Mouse (Mus musculus) liver, embryonic 12.5 days (tissue): ENCODE data around the gene Oas1f. TPM values are rescaled to one million over a fixed set of nuclear protein-coding genes. Genes with fewer than 3 reads are reported as not detected.
"Not testable (repeated sequence)": the region's sequence is repeated elsewhere in the genome, so short reads cannot be mapped to it uniquely, and the experiment has no call there.

Experiments
- ATAC-seq: fragments of 200-750 bp; cut with Nextera tagmentation; 2 replicates; pipeline ENCODE4 v1.8.0; 2017; ENCODE audit warnings: moderate number of reproducible peaks, mild to moderate bottlenecking, moderate library complexity
- H3K27ac ChIP-seq: fragments of 300-500 bp; sonication (generic); 2 replicates; pipeline ENCODE4 v1.5.1; 2016; ENCODE audit warnings: mild to moderate bottlenecking
- H3K27me3 ChIP-seq: fragments of 300-500 bp; sonication (generic); replicated peaks from 2 replicates; pipeline ENCODE4 v1.6.1; 2016; ENCODE audit warnings: mild to moderate bottlenecking, moderate library complexity
- H3K36me3 ChIP-seq: fragments of 300-500 bp; sonication (generic); 2 replicates; pipeline ENCODE4 v1.6.1; 2016; ENCODE audit warnings: mild to moderate bottlenecking, moderate library complexity
- H3K4me1 ChIP-seq: fragments of 300-500 bp; sonication (generic); 2 replicates; pipeline ENCODE4 v1.6.1; 2016
- H3K4me2 ChIP-seq: fragments of 300-500 bp; sonication (generic); 2 replicates; pipeline ENCODE4 v1.6.1; 2016; ENCODE audit warnings: mild to moderate bottlenecking, moderate library complexity
- H3K4me3 ChIP-seq: fragments of 300-500 bp; sonication (generic); 2 replicates; pipeline ENCODE4 v1.5.1; 2016; ENCODE audit warnings: mild to moderate bottlenecking, moderate library complexity
- H3K9ac ChIP-seq: fragments of 300-500 bp; sonication (generic); 2 replicates; pipeline ENCODE4 v1.6.1; 2016; ENCODE audit warnings: mild to moderate bottlenecking, moderate library complexity
- H3K9me3 ChIP-seq: fragments of 300-500 bp; sonication (generic); replicated peaks from 2 replicates; pipeline ENCODE4 v1.6.1; 2016; ENCODE audit warnings: mild to moderate bottlenecking, moderate library complexity
- WGBS: fragments of 180-500 bp; shearing (Covaris S2); methylation state at CpG from one replicate; pipeline ENCODE4 v1.1.7; 2016; ENCODE audit not compliant: insufficient replicate concordance; 5-methylcytosine and 5-hydroxymethylcytosine counted together
- polyA plus RNA-seq: library from polyadenylated mRNA; unstranded; fragments of >200 nt; fragmentation: Nextera tagmentation; extraction: Ambion mirVana; gene quantifications from 2 replicates; pipeline ENCODE4 v1.2.1, GENCODE M21; 2016

Gene Oas1f
- polyA plus RNA-seq, 1 experiment from 2014 or later = not detected

DNA sequence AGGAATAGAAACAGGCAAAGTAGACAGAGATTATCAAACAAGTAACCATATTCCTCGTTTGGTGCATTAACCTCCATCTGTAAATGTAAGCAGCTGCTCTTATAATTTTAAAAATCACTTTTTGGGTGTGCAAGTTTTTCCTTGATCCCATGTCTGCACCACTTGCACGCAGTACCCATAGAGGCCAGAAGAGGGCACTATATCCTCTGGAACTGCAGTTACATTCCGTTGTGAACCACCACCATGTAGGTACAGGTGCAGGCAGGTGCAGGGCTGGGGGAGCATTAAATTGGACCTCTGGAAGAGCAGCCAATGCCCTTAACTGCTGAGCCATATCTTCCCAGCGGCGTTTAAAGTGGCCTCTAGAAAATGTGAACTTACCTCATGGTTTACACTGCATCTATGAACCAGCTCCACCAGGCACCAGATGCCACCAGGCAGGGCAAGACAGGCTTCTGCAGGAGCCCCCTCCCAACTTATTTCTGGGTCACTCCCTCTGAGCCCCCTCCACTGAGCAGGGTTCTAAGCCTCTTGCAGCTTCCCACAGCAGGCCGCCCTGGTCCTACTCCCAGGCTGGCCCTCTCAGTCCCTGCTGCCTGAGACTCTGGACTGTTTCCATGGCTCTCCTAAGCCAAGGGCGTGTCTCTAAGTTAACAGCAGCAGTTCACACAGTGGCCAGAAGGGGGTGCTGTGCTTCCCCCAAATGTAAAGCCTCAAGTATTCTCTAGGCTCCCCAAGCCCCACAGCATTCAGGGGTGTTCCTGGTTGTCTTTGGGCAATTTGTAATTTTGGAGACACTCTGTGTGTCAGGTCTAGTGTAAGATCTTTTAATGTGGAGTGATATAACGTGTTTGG is 10.2 kb upstream of the Oas1f start:
- Histone ChIP-seq H3K27me3 (peaks cover 10% of the 10 kb centered on the region; the same call in 1 of the 2 replicates), H3K27ac (no peak overlapping the region), H3K9me3 (no peaks in the 10 kb centered on the region), H3K4me2 (no peak overlapping the region), H3K4me1 (no peaks in the 10 kb centered on the region), H3K9ac (no peak overlapping the region), H3K36me3 (no peaks in the 10 kb centered on the region), H3K4me3 (no peak overlapping the region)
- no peak for ATAC-seq
- 7% methylated on average over 8 of the region's 8 CpGs for WGBS

- Histone ChIP-seq H3K9me3 (no peaks in the 10 kb centered on the region), H3K27me3 (no peaks in the 10 kb centered on the region), H3K27ac (no peak overlapping the region), H3K4me1 (no peaks in the 10 kb centered on the region), H3K4me2 (no peak overlapping the region), H3K4me3 (no peak overlapping the region), H3K36me3 (no peaks in the 10 kb centered on the region), H3K9ac (no peak overlapping the region)
- no peak for ATAC-seq
- 67% methylated on average over 3 of the region's 3 CpGs for WGBS
Measured at GRCm38 (mm10) chr5:120844713-120845112, 2.5 kb upstream of the Oas1f start.

GRCm38 (mm10) chr5:120849601-120850136 is 2.5 kb downstream of the Oas1f start:
- Histone ChIP-seq H3K27ac (no peak overlapping the region), H3K36me3 (no peaks in the 10 kb centered on the region), H3K4me3 (no peak overlapping the region), H3K9me3 (0 out of 2 replicates have a peak, but pooled peaks cover 3% of the 10 kb centered on the region), H3K4me2 (no peak overlapping the region), H3K4me1 (no peaks in the 10 kb centered on the region), H3K9ac (no peak overlapping the region), H3K27me3 (no peaks in the 10 kb centered on the region)
- 48% methylated on average over 3 of the region's 3 CpGs for WGBS
- ATAC-seq = no peak

GRCm38 (mm10) chr5:120859241-120859640 is 12.1 kb downstream of the Oas1f start:
- no peaks in the 10 kb centered on the region for H3K27me3 ChIP-seq
- WGBS = 57% methylated on average over 2 of the region's 2 CpGs
- H3K9me3 ChIP-seq = 0 out of 2 replicates have a peak, but pooled peaks cover under 1% of the 10 kb centered on the region

DNA sequence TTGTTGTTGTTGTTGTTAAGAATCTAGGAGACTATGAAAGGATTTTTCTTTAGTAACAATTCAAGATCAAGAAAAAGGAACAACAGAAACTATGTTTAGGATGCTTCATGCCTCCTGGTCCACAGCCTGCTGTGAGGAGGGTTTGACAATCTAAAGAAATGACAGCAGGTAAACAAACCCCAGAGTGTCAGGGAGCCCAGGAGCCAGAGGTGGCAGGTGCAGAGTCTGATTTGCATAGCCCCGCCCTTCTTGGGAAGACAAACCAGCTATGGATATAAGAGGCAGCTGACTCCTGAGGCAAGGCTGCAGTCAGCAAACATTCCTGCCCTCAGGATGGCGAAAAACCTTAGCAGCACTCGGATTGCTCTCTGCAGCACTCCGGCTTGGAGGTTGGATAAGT is 14.0 kb downstream of the Oas1f start, which contains the start of gene Oas1h:
Gene Oas1h (plus strand): TSS at position 301 of the 400 bp plus-strand sequence.
- ATAC-seq = no peak
- Histone ChIP-seq H3K27me3 (no peaks in the 10 kb centered on the region), H3K4me1 (no peaks in the 10 kb centered on the region), H3K9me3 (no peaks in the 10 kb centered on the region), H3K27ac (no peak within 1 kb of the TSS), H3K4me3 (no peak within 1 kb of the TSS), H3K9ac (no peak within 1 kb of the TSS), H3K36me3 (no peaks in the 10 kb centered on the region), H3K4me2 (no peak within 1 kb of the TSS)
- 47% methylated on average over 4 of the region's 4 CpGs for WGBS

More at GRCm38 (mm10) chr5:120859241-120859640, 12.1 kb downstream of the Oas1f start:
- Histone ChIP-seq H3K27ac (no peak overlapping the region), H3K4me3 (no peak overlapping the region), H3K9ac (no peak overlapping the region), H3K36me3 (no peaks in the 10 kb centered on the region), H3K4me1 (no peaks in the 10 kb centered on the region), H3K4me2 (no peak overlapping the region)
- ATAC-seq = no peak

DNA sequence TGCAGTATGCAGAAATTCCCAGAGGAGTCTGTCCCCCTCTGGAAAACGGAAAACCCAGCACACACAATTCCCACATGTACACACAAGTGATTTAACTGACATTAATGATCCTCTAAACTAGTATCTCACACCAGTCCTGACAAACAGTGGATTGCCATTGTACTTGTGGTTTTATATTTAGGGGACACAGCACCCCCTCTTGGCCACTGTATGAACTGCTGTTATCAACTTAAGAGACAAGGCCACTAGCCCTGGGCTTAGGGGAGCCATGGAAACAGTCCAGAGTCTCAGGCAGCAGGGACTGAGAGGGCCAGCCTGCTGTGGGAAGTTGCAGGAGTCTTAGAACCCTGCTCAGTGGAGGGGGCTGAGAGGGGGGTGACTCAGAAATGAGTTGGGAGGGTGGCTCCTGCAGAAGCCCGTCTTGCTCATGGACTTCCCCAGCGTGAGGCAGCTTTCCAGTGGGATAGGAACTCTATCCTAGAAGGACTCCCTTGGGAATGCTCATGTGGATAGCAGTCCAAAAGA is 18.2 kb downstream of the Oas1f start:
- no peak overlapping the region for H3K27ac ChIP-seq
- 55% methylated on average over 3 of the region's 3 CpGs for WGBS
- ATAC-seq = no peak
- H3K4me1 ChIP-seq = no peaks in the 10 kb centered on the region
- H3K9ac ChIP-seq = no peak overlapping the region
- H3K27me3 ChIP-seq = no peaks in the 10 kb centered on the region; the same call in 1 of the 2 replicates
- H3K4me3 ChIP-seq = no peak overlapping the region
- H3K36me3 ChIP-seq = no peaks in the 10 kb centered on the region
- no peak overlapping the region for H3K4me2 ChIP-seq
- no peaks in the 10 kb centered on the region for H3K9me3 ChIP-seq

DNA sequence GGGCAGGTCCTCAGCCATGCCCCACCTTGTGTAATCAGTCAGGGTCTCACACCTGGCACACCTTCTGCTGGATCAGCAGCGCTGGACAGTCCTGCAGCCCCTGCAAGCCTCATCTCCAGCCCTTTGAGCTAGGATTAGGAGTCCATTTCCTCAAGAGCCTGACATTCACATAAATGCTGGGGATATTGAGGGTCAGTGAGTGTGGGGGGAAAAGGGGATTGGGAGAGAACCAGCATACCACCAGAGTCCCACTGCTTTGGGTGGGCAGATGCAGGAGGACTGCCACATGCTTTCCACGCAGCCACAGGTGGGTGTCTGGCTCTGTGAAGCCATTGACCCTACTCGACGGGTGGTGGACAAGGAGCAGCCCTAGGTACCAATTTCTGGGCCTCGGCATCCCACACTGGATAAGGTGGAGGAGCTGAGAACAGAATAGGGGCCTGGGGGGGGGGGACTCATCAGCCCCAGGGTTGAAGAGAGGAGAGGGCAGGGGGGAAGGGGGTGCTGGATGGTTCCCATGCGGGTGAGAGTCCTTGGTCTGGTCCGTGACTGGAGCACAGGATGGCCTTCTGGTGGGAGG is 22.4 kb downstream of the Oas1f start:
- H3K4me1 ChIP-seq = no peaks in the 10 kb centered on the region
- no peaks in the 10 kb centered on the region for H3K36me3 ChIP-seq
- H3K27ac ChIP-seq = no peak overlapping the region
- H3K27me3 ChIP-seq = no peaks in the 10 kb centered on the region; the same call in 1 of the 2 replicates
- H3K4me3 ChIP-seq = no peak overlapping the region
- H3K9me3 ChIP-seq = no peaks in the 10 kb centered on the region
- no peak for ATAC-seq
- WGBS = 59% methylated on average over 7 of the region's 7 CpGs
- H3K9ac ChIP-seq = no peak overlapping the region
- no peak overlapping the region for H3K4me2 ChIP-seq

- Histone ChIP-seq H3K27me3 (no peaks in the 10 kb centered on the region; the same call in 1 of the 2 replicates), H3K4me2 (no peak overlapping the region), H3K4me1 (no peaks in the 10 kb centered on the region), H3K9me3 (no peaks in the 10 kb centered on the region), H3K27ac (no peak overlapping the region), H3K4me3 (no peak overlapping the region), H3K9ac (no peak overlapping the region), H3K36me3 (no peaks in the 10 kb centered on the region)
- ATAC-seq = no peak
- WGBS = 45% methylated on average over 3 of the region's 3 CpGs
Measured at GRCm38 (mm10) chr5:120870081-120870480, 22.9 kb downstream of the Oas1f start.

DNA sequence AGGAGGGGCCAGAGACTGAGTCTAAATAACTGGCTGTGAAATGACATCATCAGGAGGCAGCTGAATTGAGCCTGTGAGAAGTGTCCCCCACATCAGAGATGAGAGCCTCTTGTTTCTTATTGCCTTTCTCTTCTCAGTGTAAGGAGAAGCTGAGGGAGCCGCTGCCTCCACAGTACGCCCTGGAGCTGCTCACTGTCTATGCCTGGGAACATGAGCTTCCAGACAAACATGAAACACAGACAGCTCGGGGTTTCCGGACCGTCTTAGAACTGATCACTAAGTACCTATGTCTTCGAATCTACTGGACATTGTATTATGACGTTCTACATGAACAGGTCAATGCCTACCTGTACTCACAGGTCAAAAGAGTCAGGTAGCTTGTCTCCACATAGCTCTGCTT is 23.6 kb downstream of the Oas1f start:
- ATAC-seq = no peak
- H3K9ac ChIP-seq = no peak overlapping the region

DNA sequence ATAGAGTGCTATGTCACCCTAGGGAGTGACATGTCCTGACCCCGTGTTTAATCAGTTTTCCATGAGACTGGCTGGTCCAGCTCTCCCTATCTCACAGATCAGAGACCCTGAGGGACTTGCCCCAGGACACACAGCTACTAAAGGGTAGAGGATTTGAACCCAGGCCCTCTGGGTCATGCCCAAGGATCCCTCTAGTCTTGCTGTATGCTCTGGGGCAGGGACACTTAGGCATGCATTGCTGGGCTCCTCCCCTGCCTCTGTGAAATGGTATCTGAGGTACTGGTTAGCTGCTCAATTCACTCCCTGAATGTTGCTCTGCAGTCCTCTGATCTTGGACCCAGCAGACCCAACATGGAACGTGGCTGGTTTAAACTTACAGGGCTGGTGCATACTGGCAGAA is 24.3 kb downstream of the Oas1f start:
- WGBS = 34% methylated on average over 2 of the region's 2 CpGs
- Histone ChIP-seq H3K4me3 (no peak overlapping the region), H3K9me3 (no peaks in the 10 kb centered on the region), H3K36me3 (no peaks in the 10 kb centered on the region), H3K4me2 (no peak overlapping the region), H3K9ac (no peak overlapping the region), H3K27ac (no peak overlapping the region), H3K4me1 (no peaks in the 10 kb centered on the region), H3K27me3 (no peaks in the 10 kb centered on the region; the same call in 1 of the 2 replicates)
- ATAC-seq = no peak

More for the DNA sequence above, 23.6 kb downstream of the Oas1f start:
- Histone ChIP-seq H3K4me1 (no peaks in the 10 kb centered on the region), H3K9me3 (no peaks in the 10 kb centered on the region), H3K36me3 (no peaks in the 10 kb centered on the region), H3K4me3 (no peak overlapping the region), H3K4me2 (no peak overlapping the region), H3K27ac (no peak overlapping the region), H3K27me3 (no peaks in the 10 kb centered on the region; the same call in 1 of the 2 replicates)
- 63% methylated on average over 7 of the region's 7 CpGs for WGBS

GRCm38 (mm10) chr5:120876839-120877238 is 29.7 kb downstream of the Oas1f start:
- 43% methylated on average over 2 of the region's 3 CpGs for WGBS
- H3K4me3 ChIP-seq = not testable (repeated sequence)

DNA sequence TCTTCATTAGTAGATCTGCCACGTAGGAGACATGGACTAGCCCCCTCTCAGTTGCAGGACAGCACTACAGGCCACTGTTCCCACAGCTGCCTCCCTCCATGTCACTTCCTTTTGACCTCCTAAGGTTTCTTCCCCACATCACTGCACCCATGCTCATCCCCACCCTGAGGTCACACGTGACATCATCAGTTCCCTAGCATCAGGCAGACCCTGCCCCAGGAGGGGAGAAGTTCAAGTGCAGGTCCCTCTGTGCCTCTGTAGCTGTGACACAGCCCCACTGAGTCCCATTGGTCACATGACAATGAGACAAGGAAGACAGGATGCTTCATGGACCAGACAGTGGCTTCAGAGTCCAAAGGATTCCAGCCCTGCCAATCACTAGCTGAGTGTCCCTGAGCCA is 30.2 kb downstream of the Oas1f start:
- H3K4me2 ChIP-seq, H3K9ac ChIP-seq, H3K4me3 ChIP-seq, H3K36me3 ChIP-seq, H3K4me1 ChIP-seq, H3K27me3 ChIP-seq, ATAC-seq, H3K9me3 ChIP-seq, H3K27ac ChIP-seq: not testable (repeated sequence)
- WGBS = 62% methylated on average over 2 of the region's 2 CpGs

More at GRCm38 (mm10) chr5:120876839-120877238, 29.7 kb downstream of the Oas1f start:
- not testable (repeated sequence) for H3K9me3 ChIP-seq, H3K27me3 ChIP-seq, H3K4me1 ChIP-seq, H3K36me3 ChIP-seq, H3K27ac ChIP-seq, H3K9ac ChIP-seq, ATAC-seq, H3K4me2 ChIP-seq
